Mouse (Mus musculus) cerebellum, adult 9-10 months (tissue): ENCODE data around the gene Klf12.
"Not testable (repeated sequence)": the region's sequence is repeated elsewhere in the genome, so short reads cannot be mapped to it uniquely, and the experiment has no call there.

ENCODE experiments used
- DNase-seq: peaks from one replicate; pipeline ENCODE4 v3.0.0; 2022

Klf12 gene

GRCm38 (mm10) chr14:99856158-99857011 is 428.1 kb downstream of the Klf12 start:
- no peak for DNase-seq

- DNase-seq: not testable (repeated sequence)
These were observed 430.0 kb downstream of the Klf12 start for GRCm38 (mm10) chr14:99854467-99854807.

- not testable (repeated sequence) for DNase-seq
These were observed 430.6 kb downstream of the Klf12 start for GRCm38 (mm10) chr14:99853769-99854466.

GRCm38 (mm10) chr14:99850350-99850749 is 434.1 kb downstream of the Klf12 start:
- DNase-seq: no peak

- no peak for DNase-seq
These were observed 437.0 kb downstream of the Klf12 start for GRCm38 (mm10) chr14:99847502-99847901.

DNA sequence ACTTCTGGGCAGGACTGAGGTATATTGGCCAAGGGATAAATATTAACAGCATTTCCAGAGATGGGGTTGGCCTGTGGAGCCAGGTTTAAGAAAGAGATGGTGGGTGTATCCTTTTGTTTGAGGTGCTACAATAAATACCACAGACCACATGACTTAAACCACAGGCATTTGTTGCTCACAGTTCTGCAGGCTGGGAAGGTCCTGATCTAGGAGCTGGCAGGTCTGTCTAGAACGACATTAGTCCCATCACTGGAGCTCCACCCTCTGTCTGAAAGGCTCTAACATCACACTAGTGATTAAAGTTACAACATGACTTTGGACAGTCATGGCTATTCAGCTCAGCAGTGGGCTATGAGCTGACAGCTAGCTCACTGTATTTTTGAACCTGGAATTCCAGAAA is 457.8 kb downstream of the Klf12 start:
- DNase-seq: no peak
